Mouse (Mus musculus): ENCODE measurements around the gene Fkrp. TPM values are rescaled to one million over a fixed set of nuclear protein-coding genes. Genes with fewer than 3 reads are reported as not detected.

The Fkrp gene
- total RNA-seq, 4 experiments from 2014 or later, result 49.6 to 68.2 (median 56.9) TPM

DNA sequence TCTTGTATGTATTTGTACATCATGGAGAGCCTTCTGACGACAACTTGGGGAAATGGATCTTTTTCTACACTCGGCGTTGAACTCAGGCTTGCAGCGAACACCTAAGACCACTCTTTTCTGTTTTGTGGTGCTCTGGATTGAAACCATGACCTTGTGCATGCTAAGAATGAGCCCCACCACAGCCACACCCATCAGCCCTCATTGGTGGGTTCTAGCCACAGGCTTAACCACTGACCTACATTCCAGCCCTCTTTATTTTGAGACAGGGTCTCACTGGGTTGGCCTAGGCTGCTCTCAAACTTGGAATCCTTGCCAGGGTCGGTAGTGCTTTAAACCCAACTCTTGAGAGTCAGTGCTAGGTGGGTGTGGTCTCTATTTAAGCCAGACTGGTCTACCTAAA, 21.6 kb downstream of the Fkrp start:
- no peak for DNase-seq (ENCODE audit: low spot score in 2 of 2)

DNA sequence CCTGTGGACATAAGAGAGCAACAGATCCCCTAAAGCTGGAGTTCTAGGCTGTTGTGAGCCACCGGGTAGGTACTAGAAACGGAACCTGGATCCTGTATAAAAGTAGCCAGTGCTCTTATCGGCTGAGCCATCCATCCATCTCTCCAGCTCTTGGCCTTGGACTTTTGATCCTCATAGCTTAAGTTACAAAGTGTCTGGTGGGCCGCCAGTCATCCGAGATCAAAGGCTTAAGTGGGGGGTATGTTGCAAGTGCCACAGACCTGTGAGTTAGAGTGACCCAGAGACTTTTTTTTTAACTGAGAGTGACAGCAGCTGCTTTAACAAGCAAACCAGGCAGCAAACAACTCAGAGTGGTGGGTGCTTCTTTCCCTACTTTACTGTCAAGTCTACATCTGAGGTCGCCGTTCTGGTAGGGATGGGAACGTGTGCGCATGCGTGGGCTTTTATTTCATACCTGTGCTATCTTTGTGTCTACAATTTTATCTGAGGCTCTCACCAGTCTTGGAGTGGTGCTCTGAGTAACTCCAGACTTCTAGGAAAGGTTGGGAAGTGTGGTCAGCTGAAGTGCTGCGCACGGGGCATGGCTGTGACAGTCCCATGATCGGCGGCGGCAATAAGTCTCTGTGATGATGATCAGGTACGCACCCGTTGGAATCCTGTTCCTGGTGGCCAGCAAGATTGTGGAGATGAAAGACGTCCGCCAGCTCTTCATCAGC, 23.4 kb downstream of the Fkrp start:
- DNase-seq (ENCODE audit: low spot score in 2 of 2), result no peak

DNA sequence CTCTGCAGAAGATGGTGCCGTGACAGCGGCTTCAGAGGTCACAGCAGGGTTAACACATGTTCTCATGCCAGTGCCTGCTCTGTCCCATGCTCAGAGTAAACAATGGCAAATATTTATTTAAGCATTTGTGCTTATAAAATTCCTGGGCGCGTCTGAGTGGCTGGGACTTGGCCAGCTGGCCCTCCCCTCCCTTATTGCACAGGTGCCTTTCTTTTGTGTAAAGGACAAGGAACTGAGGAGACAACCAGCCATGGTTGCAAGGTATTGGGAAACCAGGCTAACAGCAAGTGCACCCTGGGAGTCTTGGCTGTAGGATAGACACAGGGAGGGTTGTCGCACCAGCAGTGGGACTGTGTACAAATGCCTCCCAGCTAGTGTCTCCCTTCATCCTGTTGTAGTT, 24.2 kb downstream of the Fkrp start:
- DNase-seq (ENCODE audit: low spot score in 2 of 2), result no peak

DNA sequence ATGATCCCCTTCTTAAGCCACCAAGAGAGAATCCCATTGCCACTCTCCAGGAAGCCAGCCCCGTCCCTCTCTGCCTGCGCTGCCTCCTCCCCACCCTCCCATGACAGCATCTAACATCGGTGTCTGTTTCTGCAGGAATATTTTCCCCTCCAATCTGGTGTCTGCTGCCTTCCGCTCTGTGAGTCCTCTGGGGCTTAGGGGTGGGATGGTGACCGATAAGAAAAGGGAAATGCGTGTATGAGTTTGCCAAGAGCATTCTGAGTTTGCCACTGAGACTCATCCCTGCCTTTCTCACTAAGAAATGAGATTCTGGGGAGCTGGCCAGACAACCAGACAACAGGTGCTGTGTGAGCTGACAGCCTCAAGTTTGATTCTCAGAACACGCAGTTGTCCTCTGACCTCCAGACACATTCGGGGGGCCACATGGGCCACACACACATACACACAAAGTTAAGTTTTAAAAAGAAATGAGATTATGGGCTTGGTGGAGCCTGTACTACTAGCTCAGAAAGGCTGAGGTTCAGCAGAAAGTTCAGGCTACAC, 30.9 kb downstream of the Fkrp start:
- DNase-seq (ENCODE audit: low spot score in 2 of 2), result no peak

DNA sequence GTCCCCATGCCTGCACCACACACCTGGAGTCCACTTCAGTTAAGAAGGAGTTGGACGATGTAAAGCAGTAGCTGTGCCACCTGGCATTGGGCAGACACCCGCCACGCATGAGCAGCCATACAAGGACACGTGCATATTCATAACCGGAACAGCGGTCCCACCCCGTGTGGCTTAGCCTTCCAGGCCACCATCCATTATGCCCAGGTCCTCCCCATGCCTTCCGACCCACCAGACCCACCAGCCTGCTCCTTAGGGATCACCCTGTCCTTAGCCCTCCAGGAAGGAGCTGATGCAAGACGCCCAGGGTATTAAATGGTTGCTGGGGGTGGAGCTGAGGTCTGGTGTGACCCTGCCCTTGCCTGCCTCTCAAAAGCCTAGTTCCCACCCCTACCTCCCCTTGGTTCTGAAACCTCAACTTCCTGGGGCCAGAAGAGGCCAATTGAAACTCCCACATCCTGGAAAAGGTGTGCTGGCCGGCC, 32.0 kb downstream of the Fkrp start:
- DNase-seq (ENCODE audit: low spot score in 2 of 2), result no peak

DNA sequence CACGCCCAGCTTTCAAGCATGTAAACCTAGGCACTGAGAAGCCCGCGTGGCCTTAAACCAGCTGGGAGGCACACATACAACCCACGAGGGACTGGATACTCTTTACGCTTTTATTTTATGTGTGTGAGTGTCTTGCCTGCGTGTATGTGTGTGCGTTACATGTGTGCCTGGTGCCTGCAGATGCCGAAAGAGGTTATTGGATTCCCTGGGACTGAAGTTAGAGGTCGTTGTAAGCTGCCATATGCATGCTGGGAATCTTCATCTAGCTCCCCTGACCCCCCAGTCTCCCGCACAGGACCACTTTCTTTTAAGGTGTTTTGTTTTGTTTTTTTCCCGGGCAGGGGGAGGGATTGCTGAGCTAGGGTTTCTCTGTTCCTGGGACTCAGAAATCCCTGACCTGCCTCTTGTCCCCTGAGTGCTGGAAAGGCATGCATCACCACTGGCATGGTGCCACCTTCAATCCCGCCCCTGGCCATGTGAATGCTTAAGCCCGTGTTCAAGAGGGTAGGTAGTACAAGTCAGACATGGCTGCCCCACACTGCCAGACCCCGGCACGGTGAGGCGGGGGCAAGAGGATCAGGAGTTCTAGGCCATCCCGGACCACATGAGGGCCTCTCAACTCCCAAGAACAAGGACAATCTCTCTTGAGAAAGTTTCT, 32.6 kb downstream of the Fkrp start:
- DNase-seq (ENCODE audit: low spot score in 2 of 2), result no peak

DNA sequence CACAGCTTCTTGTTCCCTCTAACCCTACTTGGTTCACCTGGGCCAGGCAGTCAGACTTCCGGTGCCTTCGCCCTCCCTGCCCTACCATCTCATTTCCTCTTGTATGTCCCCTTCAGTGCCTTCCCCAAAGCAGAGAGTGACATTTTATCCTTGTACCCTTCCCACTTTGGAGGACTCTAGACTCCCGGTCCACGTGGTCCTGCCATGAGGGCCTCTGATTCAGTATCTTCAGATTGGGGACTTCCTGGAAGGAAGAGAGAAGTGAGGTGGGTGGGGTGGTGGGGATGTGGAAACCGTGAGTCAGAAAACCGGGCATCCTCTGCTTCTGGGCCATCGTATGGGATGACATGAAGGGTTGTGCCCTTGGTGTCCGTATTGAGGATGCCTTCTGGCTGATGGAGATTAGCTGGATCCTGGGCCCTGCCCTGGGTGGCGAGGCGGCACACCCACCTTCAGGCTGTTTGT, 33.3 kb downstream of the Fkrp start:
- DNase-seq (ENCODE audit: low spot score in 2 of 2), result no peak

DNA sequence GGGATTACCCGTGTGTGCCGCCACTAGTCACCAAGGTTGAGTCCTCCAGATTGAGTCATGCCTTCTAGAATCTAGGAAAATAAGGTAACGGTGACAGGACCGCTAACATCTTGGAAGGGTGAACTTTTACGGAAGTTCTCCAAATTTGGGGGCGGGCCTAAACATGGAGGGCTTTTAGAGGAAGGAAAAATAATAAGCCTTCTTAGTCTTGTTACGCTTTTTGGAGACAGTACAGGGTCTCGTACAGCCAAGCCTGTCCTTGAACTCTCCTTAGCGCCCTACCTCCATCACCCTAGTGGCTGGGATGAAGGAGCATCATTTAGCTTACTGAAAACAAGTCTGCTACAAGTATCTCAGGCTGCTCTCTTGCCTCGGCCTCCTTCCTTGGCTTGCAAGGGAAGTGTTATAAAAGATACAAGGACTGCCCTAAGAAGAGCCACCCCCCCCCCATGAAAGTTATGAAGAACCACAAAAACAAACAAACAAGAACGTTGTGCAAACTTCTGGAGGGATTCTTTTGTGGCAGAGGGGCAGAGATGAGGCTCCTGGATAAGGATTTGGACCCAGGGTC, 33.9 kb downstream of the Fkrp start:
- no peak for DNase-seq (ENCODE audit: low spot score in 2 of 2)

DNA sequence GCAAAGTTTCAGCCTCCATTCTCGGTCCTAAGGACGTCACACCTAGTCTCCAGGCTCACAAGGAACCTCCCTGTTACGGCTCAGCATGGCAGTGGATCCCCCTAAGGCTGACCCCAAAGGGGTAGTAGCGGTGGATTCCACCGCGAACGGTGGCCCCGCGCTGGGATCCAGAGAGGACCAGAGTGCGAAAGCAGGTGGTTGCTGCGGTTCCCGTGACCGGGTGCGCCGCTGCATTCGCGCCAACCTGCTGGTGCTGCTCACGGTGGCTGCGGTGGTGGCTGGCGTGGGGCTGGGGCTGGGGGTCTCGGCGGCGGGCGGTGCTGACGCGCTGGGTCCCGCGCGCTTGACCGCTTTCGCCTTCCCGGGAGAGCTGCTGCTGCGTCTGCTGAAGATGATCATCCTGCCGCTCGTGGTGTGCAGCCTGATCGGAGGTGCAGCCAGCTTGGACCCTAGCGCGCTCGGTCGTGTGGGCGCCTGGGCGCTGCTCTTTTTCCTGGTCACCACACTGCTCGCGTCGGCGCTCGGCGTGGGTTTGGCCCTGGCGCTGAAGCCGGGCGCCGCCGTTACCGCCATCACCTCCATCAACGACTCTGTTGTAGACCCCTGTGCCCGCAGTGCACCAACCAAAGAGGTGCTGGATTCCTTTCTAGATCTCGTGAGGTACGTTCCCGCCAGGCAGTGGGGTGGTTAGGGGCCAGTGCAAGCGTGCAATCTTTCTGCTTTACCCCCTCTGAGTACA, 34.5 kb downstream of the Fkrp start:
- DNase-seq (ENCODE audit: low spot score in 2 of 2), result no peak

DNA sequence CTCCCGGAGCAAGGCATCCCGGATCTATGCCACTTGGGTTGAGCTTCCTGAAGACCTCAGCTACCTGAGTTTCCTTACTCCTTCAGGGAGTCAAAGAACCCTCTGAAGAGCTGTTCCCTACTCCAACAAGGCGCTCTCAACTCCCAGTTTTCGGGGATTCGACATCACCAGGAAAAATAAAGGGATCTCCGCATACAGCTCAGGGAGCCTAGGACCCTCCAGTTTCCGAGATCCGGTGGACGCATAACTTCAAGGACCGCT, 35.0 kb downstream of the Fkrp start:
- DNase-seq (ENCODE audit: low spot score in 2 of 2), result no peak

DNA sequence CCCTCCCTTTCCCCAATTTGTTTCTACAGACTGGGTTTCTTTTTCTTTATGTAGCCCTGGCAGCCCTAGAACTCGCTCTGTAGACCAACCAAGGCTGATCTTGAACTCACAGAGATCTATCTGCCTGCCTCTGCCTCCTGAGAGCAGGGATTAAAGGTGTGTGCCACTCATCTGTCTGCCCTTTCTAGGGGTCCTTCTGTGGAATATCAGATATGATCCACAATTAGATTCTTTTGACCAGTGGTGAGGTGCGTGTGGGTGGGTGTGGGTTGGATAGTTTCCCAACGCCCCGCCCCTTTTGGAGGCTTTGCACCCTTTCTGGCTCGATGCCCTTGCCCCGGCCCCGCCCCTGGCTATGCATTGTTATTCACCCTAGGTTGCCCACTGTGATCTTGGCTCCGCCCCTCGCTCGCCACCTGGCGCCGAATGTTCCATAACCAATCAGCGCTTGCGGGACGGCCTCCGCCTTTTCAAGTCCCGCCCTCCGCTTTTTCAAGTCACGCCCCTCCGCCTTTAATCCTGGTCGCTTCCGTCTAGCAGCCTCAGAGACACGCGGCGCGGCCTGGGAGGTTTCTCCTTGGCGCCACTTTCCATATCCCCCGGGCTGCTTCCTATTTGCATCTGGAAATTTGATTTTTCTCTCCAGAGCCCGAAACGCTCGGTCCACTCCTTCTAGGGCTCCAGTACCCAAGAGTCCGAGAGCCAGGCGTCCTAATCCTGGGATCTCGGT, 35.5 kb downstream of the Fkrp start, which contains the start of gene Slc1a5:
Gene Slc1a5 (plus strand): TSS at position 516 of the 730 bp plus-strand sequence.
- peak; percentile 43 to 71 for DNase-seq (ENCODE audit: low spot score in 2 of 2)

DNA sequence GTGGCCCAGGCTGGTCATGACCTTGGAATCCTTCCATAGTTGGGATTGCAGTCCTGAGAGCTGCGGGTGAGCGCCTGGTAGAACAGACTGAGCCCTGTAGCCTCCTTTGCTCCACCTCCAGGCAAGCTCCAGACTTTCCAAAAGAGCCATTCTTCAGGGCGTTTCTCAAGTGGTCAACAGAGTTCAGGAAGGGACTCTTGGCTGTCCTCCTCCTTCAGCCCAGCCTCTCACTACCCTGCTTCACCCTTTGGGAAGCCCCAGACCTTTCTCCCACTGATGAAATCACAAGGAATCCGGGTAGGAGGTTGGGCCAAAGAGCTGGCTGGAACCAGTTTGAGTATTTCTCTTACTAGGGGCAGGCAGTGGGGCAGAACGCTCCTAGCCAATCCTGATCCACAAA, 36.5 kb downstream of the Fkrp start:
- no peak for DNase-seq (ENCODE audit: low spot score in 2 of 2)

DNA sequence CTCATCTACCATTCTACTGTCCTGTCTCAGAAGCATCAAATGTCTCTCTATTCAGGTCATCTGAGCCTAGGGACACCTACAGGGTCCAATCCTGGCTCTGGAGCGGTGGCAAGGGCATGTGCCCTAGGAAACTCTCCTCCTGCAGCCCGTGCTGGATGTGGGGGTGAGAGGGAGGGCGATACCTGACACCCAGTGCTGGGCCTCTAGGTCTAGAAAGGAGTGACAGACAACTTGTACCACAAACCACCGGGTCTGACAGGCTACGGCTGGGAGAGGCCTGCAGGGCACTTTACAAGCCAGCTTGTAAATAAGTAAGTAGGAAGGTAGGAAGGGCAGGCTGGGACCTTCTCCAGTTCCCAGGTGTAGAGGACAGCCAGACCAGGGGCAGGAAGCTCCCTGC, 40.6 kb downstream of the Fkrp start:
- no peak for DNase-seq (ENCODE audit: low spot score in 2 of 2)

DNA sequence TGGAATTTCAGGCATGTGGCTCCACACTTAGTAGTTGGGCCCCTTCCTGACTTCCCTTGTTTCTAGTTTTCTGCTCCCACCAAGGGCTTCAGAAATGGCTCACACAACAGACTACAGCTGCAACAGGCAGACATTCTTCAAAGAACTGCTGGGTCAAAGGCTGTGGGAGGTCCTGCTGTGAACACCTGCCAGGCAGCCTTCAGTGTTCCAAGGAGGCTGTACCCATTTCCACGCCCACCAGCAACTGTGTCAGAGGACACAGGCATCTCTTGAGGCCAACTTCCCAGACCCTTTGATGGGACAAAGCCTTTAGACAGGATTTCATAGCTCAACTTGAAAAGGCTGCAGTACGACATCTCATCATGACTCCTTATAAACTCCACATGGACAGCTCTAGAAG, 50.1 kb downstream of the Fkrp start:
- DNase-seq (ENCODE audit: low spot score in 2 of 2), result no peak

DNA sequence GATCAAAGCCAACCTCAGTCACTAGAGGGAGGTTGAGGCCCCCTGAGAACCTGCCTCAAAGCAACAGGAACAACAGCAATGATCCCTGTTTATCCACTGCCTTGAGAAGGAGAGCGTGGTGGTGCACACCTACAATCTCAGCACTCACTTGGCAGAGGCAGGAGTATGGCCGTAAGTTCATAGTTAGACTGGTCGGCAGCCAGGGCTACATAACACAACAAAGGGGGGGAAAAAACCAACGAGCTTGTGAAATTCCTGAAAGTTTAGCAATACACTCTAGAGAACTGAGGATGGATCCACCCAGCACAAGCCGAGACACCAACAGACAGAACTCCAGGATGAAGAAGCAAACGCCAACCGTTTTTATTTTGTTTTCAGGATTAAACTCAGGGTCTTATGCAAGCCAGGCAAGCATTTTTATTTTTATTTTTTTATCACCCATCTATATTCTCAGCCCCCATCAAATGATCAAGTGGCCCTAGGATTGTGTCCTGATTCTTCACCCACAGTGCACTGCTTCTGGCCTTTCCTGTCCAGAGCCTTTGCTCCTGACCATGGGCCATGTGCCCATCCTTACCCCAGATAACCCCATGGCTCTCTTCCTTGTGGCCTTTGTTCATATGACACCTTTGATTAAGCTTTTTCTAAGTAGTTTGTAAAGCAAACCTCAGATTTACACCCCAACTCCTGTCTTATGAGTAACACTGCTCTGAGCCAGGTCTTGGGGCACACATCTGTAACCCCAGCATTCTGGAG, 52.9 kb downstream of the Fkrp start:
- no peak for DNase-seq (ENCODE audit: low spot score in 2 of 2)

DNA sequence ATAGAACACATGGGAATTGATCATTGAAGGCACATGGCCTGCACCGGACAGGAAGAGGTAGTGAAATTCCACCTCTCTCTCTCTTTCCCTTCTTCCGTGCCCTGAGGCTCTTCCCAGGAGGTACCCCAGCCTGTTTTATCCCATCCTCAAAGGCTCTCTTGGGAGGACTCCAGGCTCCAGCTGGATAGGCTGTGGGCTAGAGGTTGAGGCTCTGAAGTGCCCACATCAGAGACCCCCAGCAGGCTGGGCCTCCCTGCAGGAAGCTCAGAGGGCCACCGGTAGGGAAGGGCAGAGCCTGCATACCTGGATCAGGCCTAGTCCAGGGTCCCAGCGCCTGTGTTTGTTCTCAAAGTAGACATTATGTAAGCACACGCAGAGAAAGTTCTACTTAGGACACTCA, 54.9 kb downstream of the Fkrp start:
- DNase-seq (ENCODE audit: low spot score in 2 of 2), result no peak

DNA sequence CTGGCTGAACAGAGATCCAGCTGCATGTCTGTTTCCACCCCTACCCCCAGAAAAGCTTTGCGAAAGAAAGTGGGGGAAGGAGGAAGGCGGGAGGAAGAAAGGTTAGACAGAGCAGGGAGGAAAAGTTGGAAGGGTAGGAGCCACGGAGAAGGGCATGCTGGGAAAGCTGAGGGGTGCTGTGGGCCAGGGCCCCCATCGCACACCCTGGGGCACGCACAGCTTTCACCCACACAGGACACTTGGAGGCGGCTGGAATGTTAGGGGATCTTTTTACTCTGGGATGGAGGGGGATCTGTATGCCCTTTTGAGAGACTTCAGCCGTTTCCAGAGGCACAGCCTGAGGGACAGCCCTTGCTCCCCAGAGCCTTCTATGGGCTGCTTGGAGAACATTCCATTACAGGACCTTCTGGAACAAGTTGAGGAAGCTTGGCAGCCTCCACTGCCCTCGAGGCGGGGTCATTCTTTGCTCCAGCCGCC, 55.5 kb downstream of the Fkrp start:
- no peak for DNase-seq (ENCODE audit: low spot score in 2 of 2)

DNA sequence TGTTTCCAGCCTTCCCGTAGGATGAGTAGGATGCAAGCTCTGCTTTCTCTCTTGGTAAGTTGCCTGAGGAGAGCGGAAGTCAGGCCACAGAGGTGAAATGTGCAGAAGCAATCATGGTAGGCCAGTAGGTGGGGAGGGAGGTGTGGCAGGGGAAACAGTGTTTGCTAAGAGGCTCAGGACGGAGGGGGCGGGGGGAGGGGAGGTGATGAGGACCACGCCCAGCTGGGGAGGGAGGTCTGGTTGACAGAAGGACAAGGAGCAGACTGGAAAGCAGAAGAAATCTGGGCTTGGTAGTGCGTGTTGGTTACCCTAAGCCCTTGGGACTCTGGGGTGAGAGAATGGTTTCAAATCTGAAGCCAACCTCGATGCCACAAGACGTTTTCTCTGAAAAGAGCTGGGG, 56.2 kb downstream of the Fkrp start:
- no peak for DNase-seq (ENCODE audit: low spot score in 2 of 2)
